Mouse (Mus musculus) stomach, embryonic 14.5 days (tissue): ENCODE data around the gene Ntrk3. TPM values are rescaled to one million over a fixed set of nuclear protein-coding genes. Genes with fewer than 3 reads are reported as not detected.
A peak's percentile ranks its signal among the peaks of the same experiment; 100 is the strongest.

Experiments
- ATAC-seq: fragments of 200-750 bp; cut with Nextera tagmentation; 2 replicates; pipeline ENCODE4 v1.8.0; 2017; ENCODE audit warnings: low read depth, moderate TSS enrichment; ENCODE audit not compliant: insufficient number of reproducible peaks, insufficient read depth, low FRiP score
- H3K27ac ChIP-seq: fragments of 300-500 bp; sonication (generic); 2 replicates; pipeline ENCODE4 v1.5.1; 2014; ENCODE audit warnings: mild to moderate bottlenecking, low read length, moderate library complexity, mixed read lengths
- H3K27me3 ChIP-seq: fragments of 300-500 bp; sonication (generic); 2 replicates; pipeline ENCODE4 v1.6.1; 2014; ENCODE audit warnings: low read length, control low read depth, mixed read lengths; ENCODE audit not compliant: control insufficient read depth, insufficient read depth
- H3K36me3 ChIP-seq: fragments of 300-500 bp; sonication (generic); 2 replicates; pipeline ENCODE4 v1.6.1; 2014; ENCODE audit warnings: mild to moderate bottlenecking, control low read depth, low read length, moderate library complexity, mixed read lengths; ENCODE audit not compliant: control insufficient read depth, insufficient read depth
- H3K4me1 ChIP-seq: fragments of 300-500 bp; sonication (generic); 2 replicates; pipeline ENCODE4 v1.6.1; 2014; ENCODE audit warnings: low read length, control low read depth, mixed read lengths; ENCODE audit not compliant: control insufficient read depth, insufficient read depth
- H3K4me2 ChIP-seq: fragments of 300-500 bp; sonication (generic); replicated peaks from 2 replicates; pipeline ENCODE4 v1.6.1; 2014; ENCODE audit warnings: low read depth, low read length, control low read depth
- H3K4me3 ChIP-seq: fragments of 300-500 bp; sonication (generic); 2 replicates; pipeline ENCODE4 v1.5.1; 2014; ENCODE audit warnings: low read depth, low read length, control low read depth
- H3K9ac ChIP-seq: fragments of 300-500 bp; sonication (generic); replicated peaks from 2 replicates; pipeline ENCODE4 v1.6.1; 2014; ENCODE audit warnings: low read depth, mild to moderate bottlenecking, control low read depth, low read length, moderate library complexity, mixed read lengths
- H3K9me3 ChIP-seq: fragments of 300-500 bp; sonication (generic); 2 replicates; pipeline ENCODE4 v1.6.1; 2016; ENCODE audit warnings: low read depth, low read length, control low read depth; ENCODE audit not compliant: control insufficient read depth
- WGBS: fragments of 180-500 bp; shearing (Covaris S2); extraction: QIAGEN DNeasy Blood & Tissue Kit; methylation state at CpG from one replicate; pipeline ENCODE4 v1.1.7; 2014; 5-methylcytosine and 5-hydroxymethylcytosine counted together
- polyA plus RNA-seq: library from polyadenylated mRNA; unstranded; fragments of >200 nt; fragmentation: Nextera tagmentation; extraction: Ambion mirVana; gene quantifications from 2 replicates; pipeline ENCODE4 v1.2.1, GENCODE M21; 2014

Ntrk3 gene
- polyA plus RNA-seq, result 5.9 and 8.6 TPM in 2 replicates

DNA sequence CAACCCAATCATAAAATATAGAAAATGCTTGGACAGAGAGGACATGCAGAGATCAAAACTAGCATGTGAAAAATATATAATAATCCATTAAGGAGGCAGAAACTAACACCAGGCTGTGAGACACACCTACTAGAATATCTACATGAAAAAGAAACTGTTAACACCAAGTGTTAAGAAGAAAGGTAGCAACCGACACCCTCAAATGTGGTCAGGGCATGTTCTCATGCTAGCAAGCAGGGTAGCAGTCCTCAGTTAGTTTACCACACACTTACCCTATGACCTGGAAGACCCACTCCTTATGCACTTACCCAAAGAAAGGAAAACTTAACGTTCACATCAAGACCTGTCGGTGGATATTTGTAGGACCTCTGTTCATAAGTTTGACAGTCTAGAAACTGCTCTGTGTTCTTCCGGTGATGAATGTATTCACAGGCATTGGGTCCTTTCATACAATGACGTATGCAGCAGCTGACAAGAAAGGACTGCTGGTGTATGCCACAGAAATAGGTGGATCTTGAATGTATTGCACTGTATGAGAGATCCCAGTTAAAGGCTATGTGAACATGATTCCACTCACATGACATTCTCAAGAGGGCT is at the start of gene Ntrk3:
Ntrk3 (minus strand) TSS at position 399 of the 597 bp plus-strand sequence.
- H3K36me3 ChIP-seq, result no peaks in the 10 kb centered on the region
- no peaks in the 10 kb centered on the region for H3K4me1 ChIP-seq
- no peak for ATAC-seq
- no peak within 1 kb of the TSS for H3K9ac ChIP-seq
- no peak within 1 kb of the TSS for H3K4me3 ChIP-seq
- H3K4me2 ChIP-seq, result no peak within 1 kb of the TSS
- no peaks in the 10 kb centered on the region for H3K9me3 ChIP-seq
- H3K27ac ChIP-seq, result no peak within 1 kb of the TSS
- no peaks in the 10 kb centered on the region for H3K27me3 ChIP-seq
- 67% methylated on average over 5 of the region's 5 CpGs for WGBS

DNA sequence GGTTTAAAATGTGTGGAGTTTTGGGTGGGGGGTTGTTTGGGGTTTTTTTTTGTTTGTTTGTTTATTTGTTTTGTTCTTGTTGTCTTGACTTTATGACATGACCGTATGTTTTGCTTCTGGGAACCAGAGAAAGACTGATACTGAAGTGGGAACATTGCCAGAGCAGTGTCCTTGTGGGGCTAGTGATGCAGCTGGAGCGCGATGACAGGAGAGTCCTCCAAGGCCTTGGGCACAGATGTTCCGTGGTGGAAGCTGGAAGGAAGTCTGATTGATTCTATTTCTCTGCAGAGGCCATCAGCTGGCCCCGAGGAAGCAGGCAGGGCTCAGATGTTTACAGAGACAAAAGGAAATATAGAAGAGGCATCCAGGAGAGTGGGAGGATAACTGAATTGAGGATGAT is 48.1 kb upstream of the Ntrk3 start:
- Histone ChIP-seq H3K9me3 (no peaks in the 10 kb centered on the region), H3K27ac (no peak overlapping the region), H3K9ac (no peak overlapping the region), H3K4me3 (no peak overlapping the region), H3K27me3 (no peaks in the 10 kb centered on the region), H3K4me1 (peaks cover 8% of the 10 kb centered on the region), H3K36me3 (peaks cover 10% of the 10 kb centered on the region), H3K4me2 (no peak overlapping the region)
- no peak for ATAC-seq
- 71% methylated on average over 5 of the region's 5 CpGs for WGBS

DNA sequence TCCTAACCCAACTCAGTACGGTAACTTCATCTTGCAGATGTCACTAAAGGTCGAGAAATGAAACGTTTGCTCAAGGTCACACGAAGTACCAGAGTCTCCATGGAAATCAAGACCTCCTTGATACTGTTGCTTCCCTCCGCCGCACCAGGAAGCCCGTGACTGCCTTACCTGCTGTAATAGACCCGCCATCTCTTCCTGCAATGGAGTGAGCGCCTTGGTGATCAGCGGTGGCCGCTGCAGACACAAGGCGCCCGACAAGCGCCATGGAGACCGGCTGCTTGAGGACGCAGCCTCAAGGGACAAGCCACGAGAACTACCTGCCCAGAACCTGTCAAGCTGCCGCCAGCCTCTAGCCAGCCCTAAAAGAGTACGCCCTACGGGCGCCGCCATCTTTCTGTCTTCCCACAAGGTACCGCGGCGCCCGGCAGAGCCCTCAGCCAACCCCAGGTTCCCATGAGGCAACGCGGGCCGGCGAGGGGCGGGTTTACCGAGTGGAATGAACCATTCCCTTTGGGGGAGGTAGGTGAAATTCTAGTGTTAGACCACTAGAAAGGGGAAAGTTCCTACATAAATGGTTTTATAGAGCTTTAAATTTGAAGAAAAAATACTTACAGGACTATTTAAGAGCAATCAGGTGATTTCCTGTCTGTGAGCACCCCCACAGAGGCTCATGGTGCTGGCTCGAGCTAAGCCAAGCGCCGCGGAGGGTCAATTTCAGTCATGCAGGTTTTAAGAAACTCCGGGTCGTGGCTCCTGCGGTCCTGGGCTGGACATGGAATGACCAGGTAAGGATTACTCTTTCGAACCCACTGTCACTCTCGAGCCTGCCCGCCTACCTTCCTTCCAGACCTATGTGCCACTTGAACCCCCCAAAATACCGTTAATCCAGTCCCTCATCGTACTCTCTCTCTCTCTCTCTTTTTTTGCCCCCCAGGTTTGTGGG is 45.1 kb upstream of the Ntrk3 start, which contains the start of the genes Mrps11 and Mrpl46:
Mrps11 (plus strand) TSS at position 481 of the 943 bp plus-strand sequence.
Mrpl46 (minus strand) TSS at position 893 of the 943 bp plus-strand sequence.
- under 1% methylated on average over 44 of the region's 44 CpGs for WGBS
- H3K4me2 ChIP-seq, result peak within 1 kb of the TSS; percentile 85

GRCm38 (mm10) chr7:78778741-78779140 is 40.9 kb upstream of the Ntrk3 start:
- Histone ChIP-seq H3K36me3 (peaks cover 37% of the 10 kb centered on the region), H3K27ac (no peak overlapping the region), H3K4me2 (no peak overlapping the region), H3K9ac (no peak overlapping the region), H3K4me1 (peaks cover 8% of the 10 kb centered on the region), H3K4me3 (no peak overlapping the region), H3K9me3 (no peaks in the 10 kb centered on the region), H3K27me3 (no peaks in the 10 kb centered on the region)
- ATAC-seq, result no peak
- 94% methylated on average over 5 of the region's 5 CpGs for WGBS

More for the DNA sequence above, 45.1 kb upstream of the Ntrk3 start, which contains the start of the genes Mrps11 and Mrpl46:
- Histone ChIP-seq H3K9me3 (no peaks in the 10 kb centered on the region), H3K4me1 (peaks cover 8% of the 10 kb centered on the region), H3K4me3 (peak within 1 kb of the TSS; percentile 94), H3K27me3 (no peaks in the 10 kb centered on the region), H3K9ac (peak within 1 kb of the TSS; percentile 78), H3K36me3 (peaks cover 18% of the 10 kb centered on the region), H3K27ac (peak within 1 kb of the TSS; percentile 8; the same call in 1 of the 2 replicates)
- peak; percentile 98 for ATAC-seq

DNA sequence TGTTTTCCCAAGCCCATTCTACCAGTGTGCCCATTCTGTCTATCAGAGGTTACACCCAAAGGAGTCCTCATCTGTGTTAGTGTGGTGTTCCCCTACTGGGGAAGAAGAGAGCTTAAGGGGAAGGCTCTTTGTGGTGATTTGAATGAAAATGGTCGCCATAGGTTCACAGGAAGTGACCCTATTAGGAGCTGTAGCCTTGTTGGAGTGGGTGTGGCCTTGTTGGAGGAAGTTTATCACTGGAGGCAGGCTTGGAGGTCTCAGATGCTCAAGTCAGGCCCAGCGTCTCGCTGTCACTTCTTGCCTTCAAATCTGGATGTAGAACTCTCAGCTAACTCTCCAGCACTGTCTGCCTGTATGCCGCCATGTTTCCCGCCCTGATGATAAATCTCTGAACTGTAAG is 33.1 kb upstream of the Ntrk3 start:
- no peaks in the 10 kb centered on the region for H3K4me1 ChIP-seq
- H3K36me3 ChIP-seq, result peaks cover 17% of the 10 kb centered on the region
- H3K9me3 ChIP-seq, result no peaks in the 10 kb centered on the region
- ATAC-seq, result no peak
- H3K27me3 ChIP-seq, result no peaks in the 10 kb centered on the region
- no peak overlapping the region for H3K4me2 ChIP-seq
- WGBS, result 85% methylated on average over 5 of the region's 5 CpGs
- no peak overlapping the region for H3K27ac ChIP-seq
- H3K9ac ChIP-seq, result no peak overlapping the region
- H3K4me3 ChIP-seq, result no peak overlapping the region

GRCm38 (mm10) chr7:78769075-78769652 is 31.4 kb upstream of the Ntrk3 start:
- Histone ChIP-seq H3K27ac (peak overlapping the region; percentile 56; the same call in 1 of the 2 replicates), H3K4me3 (no peak overlapping the region), H3K9me3 (no peaks in the 10 kb centered on the region), H3K4me1 (no peaks in the 10 kb centered on the region), H3K4me2 (no peak overlapping the region), H3K9ac (no peak overlapping the region), H3K27me3 (no peaks in the 10 kb centered on the region), H3K36me3 (peaks cover 8% of the 10 kb centered on the region)
- 28% methylated on average over 7 of the region's 7 CpGs for WGBS
- no peak for ATAC-seq

DNA sequence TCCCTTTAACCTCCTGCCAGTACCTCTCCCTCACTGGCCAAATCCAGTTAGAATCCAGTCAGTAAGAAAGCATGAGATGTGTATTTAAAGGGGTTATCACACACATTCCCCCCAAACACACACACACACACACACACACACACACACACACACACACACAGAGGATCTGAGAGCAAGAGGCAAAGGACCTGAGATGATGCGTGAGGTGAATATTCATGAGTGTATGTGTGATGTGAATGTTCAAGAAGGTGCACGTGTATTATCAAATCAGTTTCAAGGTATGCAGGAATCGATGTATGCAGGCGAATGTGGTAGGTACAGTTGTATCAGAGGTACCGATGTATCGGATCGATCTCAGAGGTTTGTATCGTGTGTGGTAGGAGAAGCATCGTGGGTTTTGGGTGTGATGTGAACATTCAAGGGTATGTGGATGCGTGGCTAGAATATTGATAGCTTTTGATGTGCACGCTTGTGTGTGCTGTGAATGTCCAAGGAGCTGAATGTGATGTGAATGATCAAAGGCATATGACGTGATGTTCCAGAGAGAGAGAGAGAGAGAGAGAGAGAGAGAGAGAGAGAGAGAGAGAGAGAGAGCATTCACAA is 30.2 kb upstream of the Ntrk3 start:
- H3K36me3 ChIP-seq, result no peaks in the 10 kb centered on the region
- 90% methylated on average over 12 of the region's 12 CpGs for WGBS

More for the DNA sequence above, 30.2 kb upstream of the Ntrk3 start:
- Histone ChIP-seq H3K4me3 (no peak overlapping the region), H3K4me2 (no peak overlapping the region), H3K27me3 (no peaks in the 10 kb centered on the region), H3K4me1 (no peaks in the 10 kb centered on the region), H3K27ac (no peak overlapping the region), H3K9ac (no peak overlapping the region), H3K9me3 (no peaks in the 10 kb centered on the region)
- ATAC-seq, result no peak
